Mouse (Mus musculus): ENCODE results near the gene Dgat2.

Gene Dgat2

DNA sequence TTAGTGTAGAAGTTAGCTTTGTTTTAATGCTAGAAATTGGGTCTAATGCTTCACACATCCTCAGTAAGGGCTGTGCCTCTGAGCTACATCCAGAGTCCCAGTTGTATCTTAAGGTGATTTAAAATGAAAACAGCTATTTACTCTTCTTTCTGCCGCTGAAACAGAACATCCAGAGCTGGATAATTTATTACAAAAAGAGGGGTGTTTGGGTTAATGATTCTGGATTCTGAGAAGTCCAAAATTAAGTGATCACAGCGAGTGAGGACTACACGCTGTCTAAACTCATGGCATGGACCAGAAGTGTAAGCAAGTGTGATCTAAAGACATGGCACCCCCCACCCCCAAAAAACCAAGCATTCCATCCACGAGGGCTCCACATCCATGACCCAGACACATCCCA lies 11.4 kb upstream of the Dgat2 start:
- DNase-seq (ENCODE audit: low spot score in 2 of 2), result no peak

DNA sequence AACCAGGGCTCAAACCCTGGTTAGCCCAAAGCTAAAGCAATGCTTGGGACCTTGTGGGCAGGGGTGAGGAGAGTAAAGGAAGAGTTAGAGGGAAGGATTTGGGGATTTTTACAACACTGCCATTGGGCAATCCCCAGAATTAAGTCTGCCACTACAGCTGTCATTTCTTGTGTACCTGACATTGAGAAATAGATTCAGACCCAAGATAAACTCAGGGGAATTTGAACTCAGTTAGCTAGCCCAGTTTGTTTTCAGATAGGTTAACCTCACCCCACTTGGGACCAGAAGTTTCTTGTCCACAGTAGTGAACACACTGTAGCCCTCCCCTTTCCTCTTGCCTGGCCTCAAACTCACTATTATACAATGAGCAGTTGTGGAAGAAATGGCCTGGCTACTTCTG lies 8.9 kb upstream of the Dgat2 start:
- DNase-seq (ENCODE audit: low spot score in 2 of 2), result no peak

DNA sequence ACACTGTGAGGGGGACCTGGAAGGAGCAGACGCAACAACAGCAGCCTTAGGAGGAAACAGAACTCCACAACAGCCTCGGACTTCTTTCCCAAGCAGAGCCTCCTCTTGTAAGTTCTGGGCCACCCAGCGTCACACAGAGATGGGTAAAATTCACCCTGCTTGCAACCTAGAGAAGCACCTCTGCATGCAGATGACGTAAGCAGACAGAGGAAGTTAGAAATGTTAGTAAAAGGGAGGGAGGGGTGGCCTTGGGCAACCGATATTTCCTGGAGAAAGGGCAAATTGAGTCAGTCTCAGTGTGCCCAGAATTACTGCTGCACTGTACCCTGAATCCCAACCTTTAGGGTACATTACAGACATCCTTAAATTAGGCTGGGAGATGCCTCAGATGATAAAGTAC lies 7.4 kb upstream of the Dgat2 start:
- no peak for DNase-seq (ENCODE audit: low spot score in 2 of 2)

DNA sequence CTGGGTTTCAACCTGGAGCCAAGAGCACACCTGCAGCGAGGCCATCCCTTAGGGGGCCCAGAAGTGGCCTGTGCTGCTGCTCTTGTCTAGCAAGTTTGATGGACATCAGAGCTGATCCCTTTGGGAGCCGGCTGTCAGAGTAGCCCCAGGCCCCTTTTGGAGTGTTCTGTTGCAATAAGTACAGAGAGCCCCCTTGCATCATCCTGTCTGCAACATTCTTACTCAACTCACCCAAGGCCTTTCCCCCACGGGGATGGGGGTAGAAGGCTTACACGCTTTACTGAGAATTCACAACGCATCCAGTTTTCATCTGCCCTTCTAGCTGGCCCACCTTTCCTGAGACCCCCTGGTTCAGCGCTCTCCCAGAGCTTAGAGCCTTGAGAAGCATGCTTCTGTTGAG lies 6.1 kb upstream of the Dgat2 start:
- DNase-seq (ENCODE audit: low spot score in 2 of 2), result no peak

DNA sequence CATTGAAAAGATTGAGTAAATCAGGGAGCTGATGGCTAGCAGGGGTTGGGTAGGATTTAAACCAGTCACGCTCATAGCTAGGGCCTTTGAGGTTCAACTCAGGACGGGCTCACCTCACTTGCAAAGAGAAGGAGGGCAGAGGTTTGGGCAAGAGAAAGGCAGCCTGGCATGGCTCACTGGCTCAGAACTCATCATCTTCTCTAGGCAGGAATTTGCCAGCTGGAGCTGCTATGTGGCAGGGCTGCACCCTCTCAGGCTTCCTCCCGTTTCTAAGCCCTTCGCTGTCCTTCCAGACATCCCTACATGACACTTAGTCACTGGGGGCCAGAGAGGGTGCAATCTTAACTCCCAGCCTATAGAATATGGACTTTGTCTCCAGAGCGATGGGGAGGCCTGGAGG lies 4.9 kb upstream of the Dgat2 start:
- no peak for DNase-seq (ENCODE audit: low spot score in 2 of 2)

DNA sequence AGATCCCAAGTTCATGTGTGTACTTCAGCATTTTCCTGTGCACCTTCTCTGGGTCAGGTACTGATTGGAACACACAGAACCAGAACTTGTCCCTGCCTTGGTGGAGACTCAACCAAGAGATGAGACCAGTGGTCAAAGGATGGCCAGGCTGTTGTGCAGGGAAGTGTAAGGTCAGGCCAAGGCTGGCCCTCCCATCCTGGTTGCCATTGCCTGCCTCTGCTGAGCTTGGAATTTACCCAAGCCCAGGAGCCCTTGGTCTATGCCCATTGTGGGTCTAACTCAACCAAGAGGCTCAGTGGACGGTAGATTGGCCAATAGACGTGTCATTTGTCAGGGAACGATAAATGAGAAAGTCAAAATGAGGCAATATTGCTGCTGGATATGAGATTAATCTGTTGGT lies 2.9 kb upstream of the Dgat2 start:
- no peak for DNase-seq (ENCODE audit: low spot score in 2 of 2)

DNA sequence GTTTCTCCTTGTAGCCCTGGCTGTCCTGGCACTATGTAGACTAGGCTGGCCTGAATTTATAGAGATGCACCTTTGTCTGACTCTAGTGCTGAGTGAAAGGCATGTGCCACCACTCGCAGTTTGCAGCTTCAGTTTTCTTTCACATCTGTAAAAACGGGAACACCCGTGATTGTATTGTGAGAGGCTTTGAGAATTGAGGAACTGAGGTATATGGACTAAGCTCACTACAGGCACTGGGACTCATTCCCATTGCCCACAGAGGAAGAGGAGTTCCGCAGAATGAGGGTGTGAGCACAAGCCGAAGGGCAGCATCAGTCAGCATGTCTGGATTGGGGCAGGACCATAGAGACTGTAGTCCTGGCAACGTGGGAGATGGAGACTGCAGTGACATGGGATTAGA lies 1.2 kb upstream of the Dgat2 start:
- DNase-seq (ENCODE audit: low spot score in 2 of 2), result no peak

DNA sequence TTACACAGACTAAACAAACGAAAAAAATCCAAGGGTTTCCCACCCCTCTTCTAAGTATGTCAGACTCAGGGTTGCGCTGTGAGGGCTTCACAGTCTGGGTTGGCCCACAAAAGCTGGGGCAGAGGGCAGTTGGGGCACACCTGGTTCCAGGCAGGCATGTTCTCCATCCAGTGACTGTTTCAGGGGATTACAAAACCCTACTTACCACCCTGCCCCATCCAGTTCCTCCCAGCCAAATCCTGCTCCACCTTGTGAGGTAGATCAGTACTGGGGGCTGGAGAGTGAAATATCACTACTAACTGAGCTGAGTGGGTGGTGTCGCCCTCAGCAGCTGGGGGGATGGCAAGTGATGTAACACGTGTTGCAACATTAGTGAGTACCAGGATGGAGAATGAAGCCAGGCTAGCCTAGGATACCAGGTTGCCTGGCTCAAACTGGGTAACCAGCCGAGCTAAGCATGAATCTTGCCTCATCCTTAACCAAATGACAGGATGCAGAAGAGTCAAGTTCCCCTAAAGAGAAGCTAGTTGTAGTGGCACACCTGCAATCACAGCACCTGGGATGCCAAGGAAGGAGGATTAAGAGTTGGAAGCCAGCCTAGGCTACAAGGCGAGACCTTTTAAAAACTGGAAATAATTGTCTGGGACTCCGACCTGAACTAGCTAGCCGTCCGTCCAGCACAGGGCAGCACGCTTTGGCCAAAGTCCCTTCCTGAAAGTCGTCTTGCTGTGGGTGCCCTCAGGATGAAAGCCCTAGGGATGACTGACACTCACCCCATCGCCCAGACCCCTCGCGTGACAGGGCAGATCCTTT lies 694 bp downstream of the Dgat2 start:
- peak in 1 of 2 experiments; percentile 38 for DNase-seq (ENCODE audit: low spot score in 2 of 2)

DNA sequence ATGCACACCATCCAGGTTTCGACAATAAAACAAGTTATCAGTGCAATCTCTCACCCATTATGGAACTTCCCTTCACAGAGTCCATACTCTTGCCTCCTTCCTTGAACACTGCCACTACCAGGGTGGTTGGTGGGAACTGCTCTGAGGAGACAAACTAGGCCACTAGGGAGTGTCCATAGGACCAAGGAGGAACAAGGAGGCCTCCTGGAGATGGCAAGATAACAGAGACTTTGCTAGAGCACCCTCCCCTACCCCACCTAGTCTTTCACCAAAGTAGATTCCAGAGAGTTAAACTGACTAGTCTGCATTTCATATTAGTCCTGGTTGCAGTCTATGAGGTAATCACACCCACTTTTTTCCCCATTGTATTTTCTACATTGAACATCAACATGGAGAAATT lies 2.4 kb downstream of the Dgat2 start:
- DNase-seq (ENCODE audit: low spot score in 2 of 2), result no peak

DNA sequence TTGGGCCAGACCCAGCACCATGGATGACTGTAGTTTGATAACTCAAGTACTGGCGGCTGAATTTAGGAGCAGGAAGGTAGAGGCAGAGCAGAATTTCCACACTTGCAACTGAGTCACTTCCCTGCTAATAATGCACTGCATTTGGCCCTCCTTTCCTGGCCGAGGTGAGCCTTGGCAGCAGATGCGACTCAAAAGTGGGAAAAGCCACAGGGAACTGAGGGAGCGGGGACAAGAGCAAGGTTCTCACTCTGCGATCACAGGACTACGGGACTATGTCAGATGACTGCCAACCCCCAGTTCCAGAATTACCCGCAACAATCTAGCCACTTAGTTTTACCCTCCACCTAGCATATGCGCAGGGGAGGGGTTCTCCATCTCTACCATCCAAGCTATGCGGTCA lies 3.2 kb downstream of the Dgat2 start:
- no peak for DNase-seq (ENCODE audit: low spot score in 2 of 2)

DNA sequence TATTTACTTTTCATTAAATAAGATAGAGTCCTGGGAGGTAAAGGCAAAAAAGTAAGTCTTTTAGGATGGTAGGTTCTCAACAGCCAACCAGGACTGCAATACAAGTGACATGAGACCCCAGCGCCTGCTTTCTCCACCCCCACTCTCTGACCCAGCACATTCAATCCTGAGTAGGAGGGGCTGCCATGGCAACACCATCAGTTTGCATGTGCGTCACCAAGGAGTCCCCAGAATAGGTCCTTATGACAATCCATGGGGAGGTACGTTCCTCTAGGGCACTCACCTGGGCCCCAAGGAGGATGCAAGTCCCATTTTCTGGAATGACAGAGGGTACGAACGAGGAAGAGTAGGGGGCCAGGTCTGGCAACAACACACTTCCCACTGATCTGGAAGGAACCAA lies 5.1 kb downstream of the Dgat2 start:
- DNase-seq (ENCODE audit: low spot score in 2 of 2), result peak in 1 of 2 experiments; percentile 36

DNA sequence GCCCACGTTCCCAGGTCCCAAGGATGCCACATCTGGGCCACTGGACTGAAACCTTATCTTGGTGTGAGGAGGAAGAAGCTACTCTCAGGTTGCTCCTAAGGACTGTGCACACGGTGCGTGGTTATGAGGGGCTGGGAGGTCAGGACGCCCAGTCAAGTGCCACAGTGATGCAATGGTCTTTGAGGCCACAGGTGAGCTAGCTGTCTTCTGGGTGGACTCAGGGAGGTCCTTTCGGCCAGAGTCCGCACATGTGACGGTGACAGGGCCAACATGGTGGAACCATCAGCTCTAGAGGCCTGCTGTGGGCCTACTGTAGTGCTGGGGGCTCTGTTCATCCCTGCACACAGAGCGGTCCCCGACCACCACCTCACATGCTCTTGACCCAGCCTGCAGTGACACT lies 6.9 kb downstream of the Dgat2 start:
- DNase-seq (ENCODE audit: low spot score in 2 of 2), result no peak

DNA sequence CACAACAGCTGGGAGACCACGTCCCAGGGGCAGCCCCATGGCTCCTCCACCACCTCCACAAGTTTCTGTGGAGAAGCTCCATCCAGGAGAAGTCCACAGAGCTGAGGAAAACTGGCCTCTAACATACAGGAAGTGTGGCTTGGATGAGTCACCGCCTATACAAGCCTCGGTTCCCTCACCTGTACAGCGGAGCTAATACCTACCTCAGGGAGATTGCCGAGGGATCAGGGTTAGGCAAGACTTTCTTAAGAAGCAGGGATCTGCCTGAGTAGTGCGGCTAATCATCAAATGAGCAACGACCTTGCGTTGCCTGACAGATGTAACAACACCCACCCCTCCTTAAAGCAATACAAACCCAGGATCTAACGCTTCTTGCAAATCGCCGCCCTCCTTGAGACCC lies 7.4 kb downstream of the Dgat2 start:
- no peak for DNase-seq (ENCODE audit: low spot score in 2 of 2)

DNA sequence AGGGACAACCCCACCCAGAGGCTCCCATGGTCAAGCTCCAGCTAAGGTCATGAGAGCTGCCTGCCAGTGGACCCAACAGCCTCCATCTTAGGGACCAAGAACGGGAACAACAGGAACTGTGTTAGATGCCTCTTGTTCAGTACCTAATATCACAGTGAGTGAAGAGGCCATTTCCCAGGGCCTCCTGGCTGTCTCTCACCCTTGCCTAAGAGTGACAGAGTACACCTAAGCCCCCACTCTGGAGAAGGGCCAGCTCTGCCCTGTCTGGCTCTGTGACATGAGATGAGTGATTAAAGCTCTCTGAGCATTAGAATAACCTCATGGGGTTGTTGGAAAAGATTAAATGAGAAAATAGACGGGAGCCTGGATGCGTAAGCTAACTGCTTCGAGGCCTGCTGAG lies 8.5 kb downstream of the Dgat2 start:
- no peak for DNase-seq (ENCODE audit: low spot score in 2 of 2)

DNA sequence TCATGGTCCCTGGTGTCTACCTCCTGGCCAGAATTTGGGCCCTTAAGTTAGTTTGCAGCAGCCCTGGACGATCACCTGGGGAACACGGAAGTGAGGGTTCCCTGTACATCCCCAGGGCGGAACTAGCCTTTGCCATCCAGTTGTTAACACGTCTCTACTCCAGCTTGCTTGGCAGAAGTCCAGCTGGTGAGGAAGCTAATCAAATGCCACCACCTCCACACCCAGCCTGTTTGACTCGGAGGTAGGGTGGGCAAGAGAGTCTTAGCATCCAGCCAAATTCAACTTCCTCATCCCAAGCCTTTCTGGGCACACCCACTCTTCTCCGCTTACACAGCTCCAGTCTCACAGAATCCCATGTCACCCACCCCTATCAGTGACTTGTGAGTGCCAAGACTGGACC lies 9.6 kb downstream of the Dgat2 start:
- DNase-seq (ENCODE audit: low spot score in 2 of 2), result no peak

DNA sequence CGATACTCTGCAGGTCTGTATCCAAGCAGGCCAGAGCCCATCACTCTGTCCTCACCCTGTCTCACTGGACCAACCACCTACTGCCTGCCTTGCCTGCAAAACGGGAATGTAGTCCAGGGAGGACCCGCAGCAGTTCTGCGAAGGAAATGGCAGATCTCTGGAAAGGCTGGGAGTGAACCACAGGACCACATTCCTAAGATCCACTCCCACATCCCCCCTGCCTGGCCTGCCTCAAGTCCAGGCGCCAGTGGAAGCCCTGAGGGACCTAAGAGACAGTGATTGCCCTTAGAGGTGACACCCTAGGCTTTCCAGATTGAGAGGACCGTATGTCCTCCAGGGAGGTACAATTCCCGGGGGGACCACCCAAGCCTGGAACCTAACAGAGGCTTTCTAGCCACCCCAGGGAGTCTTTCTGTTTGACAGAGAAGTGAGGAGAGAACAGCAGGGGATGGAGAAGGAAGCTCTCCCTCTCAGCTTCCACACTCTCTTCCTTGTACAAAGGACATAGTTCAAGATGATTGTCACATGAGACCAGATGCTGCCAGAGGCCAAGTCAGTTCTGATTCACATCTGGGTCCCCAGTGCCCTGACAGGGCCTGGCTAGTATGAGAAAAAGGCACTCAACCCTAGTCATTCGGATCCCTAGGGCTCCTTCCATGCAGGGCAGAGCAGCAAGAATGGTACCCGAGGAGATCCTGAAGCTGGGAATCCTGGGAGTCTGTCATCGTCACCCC lies 10.6 kb downstream of the Dgat2 start:
- no peak for DNase-seq (ENCODE audit: low spot score in 2 of 2)

DNA sequence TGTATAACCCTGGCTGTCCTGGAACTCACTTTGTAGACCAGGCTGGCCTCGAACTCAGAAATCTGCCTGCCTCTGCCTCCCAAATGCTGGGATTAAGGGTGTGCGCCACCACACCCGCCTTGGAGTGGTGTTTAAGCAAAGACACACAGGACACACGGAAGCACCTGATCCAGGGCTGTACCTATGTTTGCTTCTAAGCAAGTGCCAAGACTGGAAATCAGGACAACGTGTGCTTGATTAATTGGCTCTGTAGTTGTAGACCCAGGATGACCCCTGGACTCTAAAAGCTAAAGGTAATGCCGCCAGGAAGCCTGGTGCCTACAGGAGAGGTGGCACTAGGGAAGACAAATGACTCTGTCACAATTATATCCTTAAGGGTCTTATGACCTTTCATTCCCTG lies 12.0 kb downstream of the Dgat2 start:
- DNase-seq (ENCODE audit: low spot score in 2 of 2), result no peak

DNA sequence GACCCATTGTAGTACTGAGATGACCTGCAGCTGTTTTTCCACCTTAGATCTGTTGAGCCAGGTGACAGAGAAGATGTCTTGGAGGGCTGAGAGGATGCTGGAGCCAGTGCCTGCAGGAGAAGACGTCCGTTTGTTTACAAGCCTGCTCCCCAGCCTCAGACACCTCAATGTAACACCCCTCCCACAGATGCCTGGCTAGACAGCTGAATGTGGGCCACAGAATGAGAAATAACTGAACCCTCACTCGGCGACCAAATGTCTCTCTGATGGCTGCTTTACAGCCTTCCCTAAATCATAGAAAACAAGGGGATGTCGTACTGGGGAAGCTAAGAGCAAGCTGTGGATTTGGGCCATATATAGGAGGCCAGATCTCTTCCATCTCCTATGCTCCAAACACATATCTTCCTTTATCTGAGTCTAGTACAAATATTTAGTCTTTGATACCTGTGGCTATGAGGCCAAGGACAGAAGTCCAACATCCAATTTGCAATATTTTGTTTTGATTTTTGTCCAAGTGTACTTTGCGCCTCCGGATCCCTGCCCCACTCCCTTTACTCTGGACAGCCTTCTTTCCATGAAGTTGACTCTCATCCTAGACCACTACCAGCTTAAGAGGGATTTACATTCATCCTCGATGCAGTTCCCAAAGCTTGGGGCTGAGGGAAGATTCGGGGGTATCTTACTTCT lies 12.7 kb downstream of the Dgat2 start:
- DNase-seq (ENCODE audit: low spot score in 2 of 2), result no peak

DNA sequence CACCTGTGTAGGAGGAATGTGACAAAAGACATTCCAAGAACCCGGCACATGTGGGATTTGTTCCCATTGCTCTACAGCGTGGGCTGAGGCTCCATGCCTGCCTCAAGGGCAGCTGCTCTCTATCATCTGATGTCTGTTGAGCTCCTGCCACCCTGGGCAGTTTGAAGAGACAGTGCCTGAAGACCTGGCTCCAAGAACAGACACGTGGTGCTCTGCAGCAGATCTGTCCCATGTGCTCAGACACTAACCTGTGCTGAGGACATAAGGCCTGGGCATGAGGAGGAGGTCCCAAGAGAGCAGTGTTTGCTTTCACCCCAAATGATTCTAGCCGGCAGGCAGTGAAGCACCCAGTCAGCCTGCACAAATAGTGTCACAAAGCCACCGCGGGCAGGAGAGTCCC lies 13.8 kb downstream of the Dgat2 start:
- DNase-seq (ENCODE audit: low spot score in 2 of 2), result no peak

DNA sequence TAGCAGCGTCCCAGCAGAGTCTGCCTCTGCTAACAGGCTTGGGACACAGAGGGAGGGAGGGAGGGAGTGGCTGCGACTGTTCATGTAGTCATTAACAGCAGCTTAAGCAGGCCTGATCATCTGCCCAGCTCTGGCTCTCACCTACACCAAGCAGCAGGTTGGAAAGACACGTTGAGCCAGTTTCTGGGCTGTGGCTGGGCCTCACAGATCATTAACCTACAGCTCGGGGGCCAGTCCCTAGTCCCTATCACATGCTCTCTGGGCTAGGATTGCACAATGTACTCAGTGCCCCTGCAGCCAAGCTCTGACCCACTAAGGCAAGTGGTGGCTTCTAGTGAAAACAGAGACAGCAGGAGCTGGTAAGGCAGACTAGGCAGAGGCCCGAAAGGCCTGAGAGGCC lies 14.6 kb downstream of the Dgat2 start:
- DNase-seq (ENCODE audit: low spot score in 2 of 2), result no peak

DNA sequence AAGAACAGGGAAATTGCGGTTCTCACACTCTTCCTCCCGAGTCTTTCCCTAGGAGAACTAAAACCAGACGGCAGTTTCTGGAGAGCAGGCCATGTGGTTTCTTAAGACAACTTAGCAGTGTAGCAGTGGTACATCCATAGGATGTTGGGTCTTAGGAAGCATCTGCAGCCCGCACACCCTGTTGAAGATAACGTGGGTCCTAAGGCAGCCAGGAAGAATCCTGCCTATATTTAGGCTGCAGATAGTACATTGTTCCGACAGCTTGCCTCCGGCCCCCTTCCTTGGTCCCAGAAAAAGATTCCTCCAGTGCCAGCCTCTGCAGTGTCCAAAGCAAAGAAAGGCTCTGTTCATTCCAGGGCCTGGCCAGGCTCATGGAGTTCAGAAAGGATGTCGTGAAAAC lies 16.4 kb downstream of the Dgat2 start:
- DNase-seq (ENCODE audit: low spot score in 2 of 2), result peak in 1 of 2 experiments; percentile 42

DNA sequence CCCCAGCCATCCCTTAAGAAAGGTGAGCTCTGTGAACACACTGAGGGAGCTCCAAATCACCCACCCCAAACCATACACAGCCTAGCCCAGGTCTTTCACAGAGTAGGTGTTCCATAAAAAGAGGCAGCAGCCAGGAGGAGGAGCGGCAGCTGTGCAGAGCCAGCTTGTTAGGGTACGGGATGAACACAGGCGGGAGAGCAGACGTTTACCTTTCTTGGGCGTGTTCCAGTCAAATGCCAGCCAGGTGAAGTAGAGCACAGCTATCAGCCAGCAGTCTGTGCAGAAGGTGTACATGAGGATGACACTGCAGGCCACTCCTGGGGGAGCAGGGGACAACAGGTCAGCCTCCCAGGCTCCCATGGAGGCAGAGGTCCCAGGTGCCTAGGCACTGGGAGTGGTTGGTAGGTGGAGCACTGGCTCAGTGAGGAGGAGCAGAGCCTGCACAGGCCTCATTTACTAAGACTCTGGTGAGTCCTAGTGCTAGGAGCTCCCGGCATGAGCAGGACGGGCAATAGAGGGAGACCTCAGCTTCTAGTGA lies 17.6 kb downstream of the Dgat2 start:
- DNase-seq (ENCODE audit: low spot score in 2 of 2), result no peak

DNA sequence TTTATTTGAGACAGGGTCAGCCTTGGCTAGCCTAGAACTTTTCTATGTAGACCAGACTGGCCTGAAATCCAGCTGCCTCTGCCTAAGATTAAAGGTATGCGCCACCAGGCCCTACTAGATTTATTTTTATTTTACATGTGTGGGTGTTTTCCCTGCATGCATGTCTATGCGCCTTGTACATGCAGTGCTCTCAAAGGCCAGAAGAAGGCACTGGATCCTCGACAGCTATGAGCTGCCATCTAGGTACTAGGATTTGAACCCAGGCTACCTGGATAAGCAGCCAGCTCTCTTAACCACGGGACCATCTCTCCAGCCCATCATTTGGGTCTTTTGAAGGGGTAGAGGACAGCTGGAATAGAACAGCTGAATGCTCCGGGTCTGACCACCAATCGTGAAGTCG lies 20.1 kb downstream of the Dgat2 start:
- DNase-seq (ENCODE audit: low spot score in 2 of 2), result no peak

Measured in right cerebral cortex, postnatal 36 days (tissue).